Mouse (Mus musculus) limb, embryonic 11.5 days (tissue): ENCODE results near the gene Tspan18. TPM values are rescaled to one million over a fixed set of nuclear protein-coding genes. Genes with fewer than 3 reads are reported as not detected.

Experiments
- ATAC-seq: fragments of 200-750 bp; cut with Nextera tagmentation; 2 replicates; pipeline ENCODE4 v1.8.0; 2017; ENCODE audit warnings: low read depth; ENCODE audit not compliant: insufficient number of reproducible peaks, low FRiP score, low TSS enrichment
- DNase-seq: peaks from one replicate; pipeline ENCODE4 v3.0.0-alpha.2; 2015; ENCODE audit warnings: low spot score
- H3K27ac ChIP-seq: fragments of 300-500 bp; sonication (generic); replicated peaks from 2 replicates; pipeline ENCODE4 v1.5.1; 2014; ENCODE audit warnings: low read depth, mild to moderate bottlenecking, low read length
- H3K27me3 ChIP-seq: fragments of 300-500 bp; sonication (generic); 2 replicates; pipeline ENCODE4 v1.6.1; 2014; ENCODE audit warnings: mild to moderate bottlenecking, low read length, mixed read lengths; ENCODE audit not compliant: control insufficient read depth, insufficient read depth
- H3K36me3 ChIP-seq: fragments of 300-500 bp; sonication (generic); 2 replicates; pipeline ENCODE4 v1.6.1; 2014; ENCODE audit warnings: mild to moderate bottlenecking, low read length, moderate library complexity, mixed read lengths; ENCODE audit not compliant: control insufficient read depth, insufficient read depth
- H3K4me1 ChIP-seq: fragments of 300-500 bp; sonication (generic); 2 replicates; pipeline ENCODE4 v1.6.1; 2014; ENCODE audit warnings: low read length, mixed read lengths; ENCODE audit not compliant: control insufficient read depth, insufficient read depth
- H3K4me2 ChIP-seq: fragments of 300-500 bp; sonication (generic); 2 replicates; pipeline ENCODE4 v1.6.1; 2014; ENCODE audit warnings: low read depth, mild to moderate bottlenecking, moderate library complexity; ENCODE audit not compliant: severe bottlenecking
- H3K4me3 ChIP-seq: fragments of 300-500 bp; sonication (generic); 2 replicates; pipeline ENCODE4 v1.5.1; 2014; ENCODE audit warnings: low read depth, low read length
- H3K9ac ChIP-seq: fragments of 300-500 bp; sonication (generic); 2 replicates; pipeline ENCODE4 v1.6.1; 2014; ENCODE audit warnings: mild to moderate bottlenecking, low read length
- H3K9me3 ChIP-seq: fragments of 300-500 bp; sonication (generic); 2 replicates; pipeline ENCODE4 v1.6.1; 2016; ENCODE audit warnings: low read length; ENCODE audit not compliant: control insufficient read depth
- WGBS: fragments of 180-500 bp; shearing (Covaris S2); extraction: QIAGEN DNeasy Blood & Tissue Kit; methylation state at CpG from one replicate; pipeline ENCODE4 v1.1.7; 2014; 5-methylcytosine and 5-hydroxymethylcytosine counted together
- polyA plus RNA-seq: library from polyadenylated mRNA; unstranded; fragments of >200 nt; fragmentation: Nextera tagmentation; extraction: Ambion mirVana; gene quantifications from 2 replicates; pipeline ENCODE4 v1.2.1, GENCODE M21; 2014

The Tspan18 gene
- polyA plus RNA-seq, 1 experiment from 2014 or later: 23.1 TPM

DNA sequence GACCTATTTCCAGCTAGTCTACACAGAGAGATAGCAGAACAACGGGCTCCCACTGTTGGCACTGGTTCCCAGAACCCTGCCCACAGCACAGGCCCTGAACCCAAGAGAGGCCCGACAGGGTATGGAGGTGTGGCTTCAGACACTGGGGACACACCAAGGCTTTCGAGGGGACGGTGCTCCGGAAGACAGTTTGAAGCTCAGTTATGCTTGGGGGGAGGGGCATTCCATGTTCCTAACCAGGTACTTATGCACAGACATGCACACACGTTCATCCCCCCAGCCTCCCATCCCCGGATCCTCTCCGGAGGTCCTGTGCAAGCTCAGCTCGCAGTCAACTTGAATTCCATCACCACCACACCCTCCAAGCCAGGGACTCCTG is 142.1 kb downstream of the Tspan18 start:
- H3K36me3 ChIP-seq: no peaks in the 10 kb centered on the region
- H3K4me3 ChIP-seq: no peak overlapping the region
- H3K4me1 ChIP-seq: peaks cover 12% of the 10 kb centered on the region
- WGBS: 71% methylated on average over 9 of the region's 9 CpGs
- H3K9ac ChIP-seq: no peak overlapping the region
- H3K27ac ChIP-seq: no peak overlapping the region
- no peaks in the 10 kb centered on the region for H3K9me3 ChIP-seq
- DNase-seq (no peak), ATAC-seq (no peak)
- H3K27me3 ChIP-seq: no peaks in the 10 kb centered on the region
- no peak overlapping the region for H3K4me2 ChIP-seq

DNA sequence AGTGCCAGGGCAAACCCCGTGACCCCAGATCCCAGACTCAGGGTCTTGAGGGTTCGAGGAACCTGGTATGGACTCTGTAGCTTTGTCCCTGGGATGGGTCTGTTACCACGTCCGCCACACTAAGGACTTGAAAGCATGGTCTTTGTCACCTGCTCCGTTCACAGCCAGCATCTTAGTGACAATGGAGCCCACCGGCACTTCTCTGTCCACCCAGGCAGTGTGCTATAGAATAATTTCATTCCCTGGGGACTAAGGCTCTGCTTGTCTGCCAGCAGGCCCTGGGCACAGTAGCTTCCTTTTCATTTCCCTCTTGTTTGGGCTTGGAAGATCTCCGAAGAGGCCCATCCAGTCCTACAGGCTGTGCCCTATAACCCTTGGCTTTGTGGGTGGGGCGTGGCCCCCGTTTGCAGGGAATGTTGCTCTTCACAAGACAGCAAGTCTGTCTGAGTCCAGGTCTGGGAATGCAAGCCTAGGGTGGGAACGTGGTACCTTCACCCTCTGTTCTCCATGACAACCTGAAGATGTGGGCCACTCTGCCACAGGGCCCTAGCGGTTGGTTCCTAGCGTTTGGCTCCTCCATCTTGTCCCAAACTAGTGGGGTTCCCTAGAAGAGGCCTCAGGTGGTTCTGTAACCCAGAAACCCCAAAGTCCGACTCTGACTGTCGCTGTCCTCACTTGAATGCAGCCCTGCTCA is 142.7 kb downstream of the Tspan18 start:
- Histone ChIP-seq H3K27ac (no peak overlapping the region), H3K36me3 (no peaks in the 10 kb centered on the region), H3K9me3 (no peaks in the 10 kb centered on the region), H3K4me3 (no peak overlapping the region), H3K4me1 (peaks cover 12% of the 10 kb centered on the region), H3K4me2 (no peak overlapping the region), H3K9ac (no peak overlapping the region), H3K27me3 (0 out of 2 replicates have a peak, but pooled peaks cover 5% of the 10 kb centered on the region)
- no peak for DNase-seq
- 86% methylated on average over 14 of the region's 14 CpGs for WGBS
- no peak for ATAC-seq

DNA sequence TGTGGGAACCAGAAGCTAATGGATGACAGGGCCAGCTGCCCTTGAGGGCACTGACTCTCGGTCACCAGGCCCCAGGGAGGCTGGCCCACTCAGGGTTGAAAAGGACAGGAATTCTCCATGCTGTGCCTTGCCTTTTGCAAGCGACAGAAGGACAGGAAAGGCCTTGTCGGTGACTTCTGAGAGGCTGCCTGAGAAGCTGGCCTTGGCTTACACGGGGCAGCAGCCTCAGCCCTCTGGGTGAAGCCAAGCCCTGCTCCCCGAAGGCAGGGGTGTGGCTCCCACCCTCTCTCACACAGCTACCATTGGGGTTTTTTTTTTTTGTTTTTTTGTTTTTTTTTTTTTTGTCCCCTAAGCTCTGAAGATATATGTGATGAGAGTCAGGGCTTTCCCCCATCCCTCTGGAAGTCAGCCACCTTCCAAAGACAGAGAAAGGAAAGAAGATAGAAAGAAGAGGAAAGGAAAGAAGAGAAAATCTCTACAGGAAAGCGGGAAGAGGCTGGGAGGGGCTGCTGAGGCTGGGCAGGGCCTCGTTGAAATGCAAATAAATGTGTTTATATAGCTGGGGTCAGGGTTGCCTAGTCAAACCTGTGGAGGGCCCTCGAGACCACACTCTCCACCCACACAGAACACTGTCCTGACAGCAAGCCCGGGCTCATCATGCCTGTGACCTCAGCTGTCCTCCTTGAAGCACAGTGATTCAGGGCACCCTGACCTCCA is 143.4 kb downstream of the Tspan18 start:
- H3K27ac ChIP-seq: no peak overlapping the region
- WGBS: 19% methylated on average over 9 of the region's 9 CpGs

DNA sequence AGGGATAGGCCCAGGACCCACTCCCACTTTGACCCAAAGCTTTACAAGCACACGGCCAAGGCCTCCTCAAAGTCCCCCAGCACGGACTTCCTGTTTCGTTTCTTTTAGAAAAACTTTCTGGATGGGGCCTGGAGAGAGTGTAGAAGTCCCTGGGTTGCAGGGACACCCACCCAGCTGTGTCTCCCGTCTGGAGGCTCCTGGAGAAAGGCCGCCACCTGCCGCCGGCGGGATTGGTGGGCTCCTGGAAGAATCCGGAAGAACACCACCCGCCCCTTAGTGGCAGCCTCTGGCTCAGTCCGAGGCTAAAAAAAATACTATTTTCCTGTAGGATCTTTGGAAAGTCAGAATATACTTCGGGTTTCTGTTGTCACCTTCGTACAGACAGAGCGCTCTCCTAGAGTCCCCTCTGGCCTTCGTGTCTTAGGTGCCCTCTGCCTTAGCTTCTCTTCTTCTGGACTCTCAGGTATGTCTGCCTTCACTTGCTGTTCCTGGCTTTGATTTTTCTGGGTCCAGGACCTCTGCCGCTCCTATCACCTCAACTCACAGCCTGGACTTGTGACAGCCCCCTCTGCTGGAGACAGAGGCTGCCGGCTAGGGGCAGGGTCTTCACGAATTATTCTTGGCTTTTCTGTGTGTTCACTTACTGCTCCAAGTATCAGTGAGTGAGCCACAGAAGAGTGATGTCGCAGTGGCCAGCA is 145.4 kb downstream of the Tspan18 start:
- Histone ChIP-seq H3K27me3 (0 out of 2 replicates have a peak, but pooled peaks cover 8% of the 10 kb centered on the region), H3K4me2 (peak overlapping the region; percentile 99), H3K4me3 (peak overlapping the region; percentile 76), H3K9me3 (no peaks in the 10 kb centered on the region), H3K4me1 (peaks cover 12% of the 10 kb centered on the region), H3K36me3 (no peaks in the 10 kb centered on the region), H3K27ac (no peak overlapping the region), H3K9ac (peak overlapping the region; percentile 70)
- ATAC-seq: peak; percentile 35; the same call in 1 of the 2 replicates
- WGBS: 7% methylated on average over 19 of the region's 19 CpGs
- peak; percentile 62 for DNase-seq

More for the DNA sequence above, 143.4 kb downstream of the Tspan18 start:
- Histone ChIP-seq H3K4me3 (no peak overlapping the region), H3K4me1 (peaks cover 12% of the 10 kb centered on the region), H3K36me3 (no peaks in the 10 kb centered on the region), H3K27me3 (0 out of 2 replicates have a peak, but pooled peaks cover 8% of the 10 kb centered on the region), H3K9ac (no peak overlapping the region), H3K4me2 (no peak overlapping the region), H3K9me3 (no peaks in the 10 kb centered on the region)
- no peak for ATAC-seq
- DNase-seq: no peak

DNA sequence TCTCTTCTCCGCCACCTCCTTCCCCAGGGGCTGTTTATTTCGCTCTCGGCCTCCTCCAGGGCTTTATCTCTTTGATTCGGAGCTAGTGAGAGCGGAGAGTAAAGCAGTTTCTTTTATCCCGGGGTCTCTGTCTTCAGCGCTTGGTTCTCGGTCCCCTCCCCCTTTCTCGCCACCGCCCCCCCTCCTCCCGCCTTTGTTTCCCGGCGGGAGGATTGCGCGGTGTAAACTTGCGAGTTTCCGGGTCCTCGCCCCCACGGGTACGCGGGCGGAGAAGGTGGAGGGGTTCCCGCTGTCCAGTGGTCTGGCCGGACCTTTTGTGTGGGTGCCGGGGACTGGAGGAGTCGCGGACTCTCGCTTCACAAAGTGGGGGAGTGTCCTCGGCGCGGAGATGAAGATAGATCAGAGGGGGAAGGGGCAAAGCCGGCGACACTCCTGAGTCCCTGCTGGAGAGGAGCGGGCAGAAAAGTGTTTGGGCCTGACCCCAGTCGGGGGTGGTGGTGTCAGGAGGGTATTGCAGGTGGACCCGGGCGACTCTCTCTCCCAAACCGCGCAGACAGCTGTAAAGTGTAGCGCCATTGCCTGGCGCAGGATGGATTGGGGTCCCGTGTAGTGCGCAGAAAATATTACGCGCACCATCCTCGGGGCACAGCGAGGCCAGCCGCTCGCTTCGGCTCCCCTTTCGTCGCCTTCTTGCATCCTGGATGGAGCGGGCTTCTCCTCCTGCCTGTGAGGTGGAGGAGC is 146.1 kb downstream of the Tspan18 start:
- Histone ChIP-seq H3K4me1 (peaks cover 12% of the 10 kb centered on the region), H3K4me2 (peak overlapping the region; percentile 99), H3K9me3 (no peaks in the 10 kb centered on the region), H3K9ac (peak overlapping the region; percentile 70), H3K27me3 (0 out of 2 replicates have a peak, but pooled peaks cover 8% of the 10 kb centered on the region), H3K4me3 (peak overlapping the region; percentile 76), H3K36me3 (no peaks in the 10 kb centered on the region), H3K27ac (no peak overlapping the region)
- under 1% methylated on average over 52 of the region's 53 CpGs for WGBS
- DNase-seq (peak; percentile 71), ATAC-seq (peak; percentile 49; the same call in 1 of the 2 replicates)

DNA sequence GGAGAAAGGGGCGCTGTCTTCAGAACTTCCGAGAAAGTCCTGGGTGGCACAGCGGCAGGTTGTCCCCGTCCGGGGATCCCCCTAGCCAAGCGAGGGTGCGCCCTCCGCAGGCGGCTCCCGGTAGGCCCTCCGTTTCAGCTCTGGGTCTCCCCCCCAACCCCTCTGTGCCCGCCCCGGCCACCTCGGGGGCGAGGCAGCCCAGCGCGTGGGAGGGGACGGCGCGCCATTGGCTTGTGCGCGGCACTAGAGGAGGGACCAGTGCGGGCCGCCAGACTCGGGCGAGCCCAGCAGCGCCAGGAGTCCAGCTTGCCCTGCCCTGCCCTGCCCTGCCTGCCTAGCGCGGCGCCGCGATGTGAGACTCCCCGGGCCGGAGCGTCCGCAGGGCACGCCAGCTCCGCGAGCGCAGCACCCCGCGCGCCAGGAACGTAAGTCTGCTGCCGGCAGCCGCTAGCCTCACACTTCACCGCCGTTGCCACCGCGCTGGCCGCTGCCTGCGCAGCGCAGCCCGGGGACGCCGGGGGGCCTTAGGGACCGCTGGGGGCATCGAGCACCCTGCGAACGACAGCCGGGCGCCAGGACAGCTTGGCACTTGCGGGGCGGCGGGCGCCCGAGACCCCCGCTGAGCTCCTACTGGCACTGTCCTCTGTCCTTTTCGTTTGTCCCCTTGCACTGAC is 146.8 kb downstream of the Tspan18 start, which contains the start of gene Trp53i11:
Gene Trp53i11, plus strand, starts transcription at position 226 of the 674 bp plus-strand sequence.
- peak within 1 kb of the TSS; percentile 70 for H3K9ac ChIP-seq
- 0 out of 2 replicates have a peak, but pooled peaks cover 8% of the 10 kb centered on the region for H3K27me3 ChIP-seq
- H3K4me3 ChIP-seq: peak within 1 kb of the TSS; percentile 76
- H3K27ac ChIP-seq: no peak within 1 kb of the TSS
- under 1% methylated on average over 56 of the region's 69 CpGs for WGBS
- no peaks in the 10 kb centered on the region for H3K9me3 ChIP-seq
- peak; percentile 74 for ATAC-seq
- peaks cover 8% of the 10 kb centered on the region; the same call in 1 of the 2 replicates for H3K4me1 ChIP-seq
- H3K36me3 ChIP-seq: no peaks in the 10 kb centered on the region
- peak within 1 kb of the TSS; percentile 99 for H3K4me2 ChIP-seq
- DNase-seq: peak; percentile 86

DNA sequence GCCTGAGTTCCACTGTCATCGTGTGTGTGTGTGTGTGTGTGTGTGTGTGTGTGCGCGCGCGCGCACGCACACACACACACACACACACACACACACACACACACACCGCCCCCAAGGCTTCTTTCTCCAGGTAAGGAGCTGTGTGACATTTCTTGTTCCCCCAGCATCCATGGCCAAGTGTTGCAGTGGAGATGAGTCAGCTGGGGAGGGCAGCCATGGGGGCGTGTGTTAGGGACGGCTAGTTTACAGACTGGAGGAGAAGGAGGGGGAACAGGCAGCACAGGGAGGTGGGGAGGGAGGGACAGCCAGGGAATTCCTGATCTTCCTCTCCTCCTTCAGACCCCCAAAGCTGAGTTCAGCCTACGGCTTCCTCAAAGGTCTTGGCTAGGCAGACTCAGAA is 151.4 kb downstream of the Tspan18 start:
- Histone ChIP-seq H3K27ac (no peak overlapping the region), H3K9me3 (no peaks in the 10 kb centered on the region), H3K9ac (no peak overlapping the region), H3K4me1 (peaks cover 8% of the 10 kb centered on the region), H3K27me3 (peaks cover 35% of the 10 kb centered on the region), H3K4me3 (no peak overlapping the region), H3K36me3 (no peaks in the 10 kb centered on the region), H3K4me2 (no peak overlapping the region)
- DNase-seq: no peak
- no peak for ATAC-seq
- 79% methylated on average over 11 of the region's 11 CpGs for WGBS
